Mouse (Mus musculus): ENCODE measurements around the gene Map7d1. TPM values are rescaled to one million over a fixed set of nuclear protein-coding genes. Genes with fewer than 3 reads are reported as not detected.
A peak's percentile ranks its signal among the peaks of the same experiment; 100 is the strongest.
"Not testable (repeated sequence)": the region's sequence is repeated elsewhere in the genome, so short reads cannot be mapped to it uniquely, and the experiment has no call there.

The Map7d1 gene
- polyA plus RNA-seq, 1 experiment from 2014 or later: 59.8 TPM

DNA sequence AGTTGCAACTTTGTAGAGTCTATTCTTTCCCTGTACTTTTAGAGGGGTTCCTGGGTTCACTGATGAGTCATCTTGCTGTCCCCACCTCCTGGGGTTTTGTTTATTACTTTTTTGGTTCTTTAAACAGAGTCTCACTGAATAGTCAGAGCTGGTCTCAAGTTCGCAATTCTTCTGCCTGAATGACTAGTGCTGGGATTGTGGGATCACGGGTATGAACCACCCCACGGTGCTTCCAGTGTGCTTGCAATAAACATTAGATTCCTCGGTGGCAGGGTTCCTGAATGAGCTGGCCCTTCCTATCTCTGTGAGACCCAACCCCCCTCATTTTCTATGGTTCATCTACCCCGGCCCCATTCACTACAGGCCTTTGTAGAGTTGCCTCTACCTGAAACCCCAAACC, 28.0 kb downstream of the Map7d1 start:
- Histone ChIP-seq H3K27ac (replicated peaks) (no peak overlapping the region), H3K9me3 (replicated peaks) (no peaks in the 10 kb centered on the region), H3K36me3 (peaks cover 35% of the 10 kb centered on the region), H3K4me1 (peaks cover 21% of the 10 kb centered on the region), H3K4me3 (no peak overlapping the region), H3K27me3 (ENCODE audit: low read depth, poor library complexity, severe bottlenecking) (no peaks in the 10 kb centered on the region)
- no peak for DNase-seq (ENCODE audit: low spot score)
- WGBS: 32% methylated on average over 5 of the region's 5 CpGs

DNA sequence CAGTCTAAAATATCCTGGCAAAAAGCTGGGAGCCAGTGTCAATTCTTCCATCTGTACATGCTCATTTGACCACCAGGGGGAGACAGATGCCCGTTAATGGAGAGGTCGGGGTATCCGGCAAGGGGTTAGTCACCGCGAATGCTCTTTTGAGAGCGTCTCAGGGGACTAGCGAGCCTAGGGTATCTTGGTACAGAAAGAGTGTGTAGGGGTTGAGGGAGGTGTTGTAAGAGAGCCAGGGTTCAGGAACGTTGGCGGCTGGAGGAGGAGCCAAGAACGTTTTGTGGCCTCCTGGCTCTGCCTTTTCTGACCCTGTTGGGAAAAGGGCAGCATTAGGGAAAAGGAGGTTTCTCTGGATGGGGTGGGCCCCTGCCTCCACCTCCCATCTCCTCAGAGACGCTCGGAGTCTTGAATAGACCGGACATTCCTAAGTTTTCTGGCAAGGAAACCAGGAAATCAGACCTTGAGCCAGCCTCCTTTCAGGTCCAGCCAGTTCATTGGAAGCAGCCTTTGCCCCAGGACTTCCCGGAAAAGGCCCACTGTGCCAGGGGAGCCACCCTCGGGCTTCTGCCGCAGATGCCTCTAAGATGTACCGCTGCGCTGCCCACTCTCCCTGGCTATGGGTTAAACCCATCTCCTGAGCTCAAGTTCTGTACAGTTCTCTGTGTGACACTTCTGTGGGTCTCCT, 28.9 kb downstream of the Map7d1 start:
- 12% methylated on average over 18 of the region's 18 CpGs for WGBS
- H3K27ac ChIP-seq (replicated peaks): no peak overlapping the region; the same call in 1 of the 2 replicates
- DNase-seq (ENCODE audit: low spot score): peak; percentile 86
- peak overlapping the region; percentile 37 for H3K4me3 ChIP-seq
- H3K4me1 ChIP-seq: peaks cover 21% of the 10 kb centered on the region
- H3K9me3 ChIP-seq (replicated peaks): no peaks in the 10 kb centered on the region
- no peaks in the 10 kb centered on the region for H3K27me3 ChIP-seq (ENCODE audit: low read depth, poor library complexity, severe bottlenecking)
- H3K36me3 ChIP-seq: peaks cover 26% of the 10 kb centered on the region

DNA sequence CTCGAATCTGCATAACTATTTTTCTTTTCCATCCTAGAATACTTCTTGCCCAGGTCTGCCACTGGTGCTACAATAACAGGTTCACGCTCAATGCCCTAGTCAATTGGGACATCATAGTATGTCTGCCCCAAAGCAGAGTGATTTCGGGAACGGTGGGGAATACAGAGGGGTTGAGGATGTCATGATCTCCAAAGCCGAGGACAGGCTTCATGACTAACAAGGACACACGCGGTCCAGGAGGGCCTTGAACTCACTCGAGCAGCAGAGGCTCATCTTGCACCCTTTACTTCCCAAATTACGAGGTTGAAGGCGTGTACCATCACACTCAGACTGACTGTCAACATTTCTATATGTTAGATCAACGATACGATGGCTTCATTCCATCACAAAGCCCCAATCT, 29.5 kb downstream of the Map7d1 start:
- WGBS: 62% methylated on average over 12 of the region's 12 CpGs
- Histone ChIP-seq H3K27ac (replicated peaks) (no peak overlapping the region), H3K27me3 (ENCODE audit: low read depth, poor library complexity, severe bottlenecking) (no peaks in the 10 kb centered on the region), H3K4me3 (peak overlapping the region; percentile 37; the same call in 1 of the 2 replicates), H3K9me3 (replicated peaks) (no peaks in the 10 kb centered on the region), H3K36me3 (peaks cover 20% of the 10 kb centered on the region), H3K4me1 (peaks cover 21% of the 10 kb centered on the region)
- no peak for DNase-seq (ENCODE audit: low spot score)

DNA sequence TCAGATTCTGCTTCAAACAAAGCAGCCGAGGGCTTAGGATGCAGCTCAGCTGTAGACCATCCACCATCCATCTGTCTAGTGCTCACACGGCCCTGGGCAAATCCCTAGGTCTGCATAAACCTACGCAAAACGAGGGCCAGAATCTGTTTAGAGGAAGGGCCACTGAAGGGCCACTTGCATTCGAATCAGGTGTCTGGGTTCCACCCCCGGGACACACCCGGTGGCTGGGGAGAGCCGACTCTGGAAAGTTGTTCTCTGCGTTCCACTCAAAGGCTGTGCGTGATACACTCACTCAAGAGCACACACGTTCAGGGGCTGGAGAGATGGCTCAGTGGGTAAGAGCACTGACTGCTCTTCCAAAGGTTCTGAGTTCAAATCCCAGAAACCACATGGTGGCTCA, 33.5 kb downstream of the Map7d1 start:
- H3K4me1 ChIP-seq: peaks cover 7% of the 10 kb centered on the region
- no peaks in the 10 kb centered on the region for H3K27me3 ChIP-seq (ENCODE audit: low read depth, poor library complexity, severe bottlenecking)
- H3K27ac ChIP-seq (replicated peaks): no peak overlapping the region
- no peak overlapping the region for H3K4me3 ChIP-seq
- no peak for DNase-seq (ENCODE audit: low spot score)
- WGBS: 89% methylated on average over 11 of the region's 11 CpGs
- 0 out of 2 replicates have a peak, but pooled peaks cover 4% of the 10 kb centered on the region for H3K9me3 ChIP-seq (replicated peaks)
- H3K36me3 ChIP-seq: no peaks in the 10 kb centered on the region

DNA sequence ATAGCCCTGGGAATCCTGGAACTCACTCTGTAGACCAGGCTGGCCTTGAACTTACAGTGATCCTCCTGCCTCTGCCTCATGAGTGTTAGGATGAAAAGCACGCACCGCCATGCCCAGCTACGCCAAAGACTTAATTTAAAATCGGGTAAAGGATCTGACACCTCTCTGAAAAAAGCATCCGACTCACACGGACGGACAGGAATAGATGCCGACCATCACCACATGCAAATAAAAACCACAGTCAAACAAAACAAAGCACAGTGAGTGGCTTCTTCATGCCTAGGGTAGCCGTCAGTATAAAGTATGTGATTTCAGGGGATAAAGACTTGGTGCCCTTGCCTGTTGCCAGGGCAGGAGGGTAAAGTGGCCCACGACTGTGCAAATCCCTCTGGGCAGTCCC, 36.1 kb downstream of the Map7d1 start:
- 93% methylated on average over 10 of the region's 10 CpGs for WGBS

DNA sequence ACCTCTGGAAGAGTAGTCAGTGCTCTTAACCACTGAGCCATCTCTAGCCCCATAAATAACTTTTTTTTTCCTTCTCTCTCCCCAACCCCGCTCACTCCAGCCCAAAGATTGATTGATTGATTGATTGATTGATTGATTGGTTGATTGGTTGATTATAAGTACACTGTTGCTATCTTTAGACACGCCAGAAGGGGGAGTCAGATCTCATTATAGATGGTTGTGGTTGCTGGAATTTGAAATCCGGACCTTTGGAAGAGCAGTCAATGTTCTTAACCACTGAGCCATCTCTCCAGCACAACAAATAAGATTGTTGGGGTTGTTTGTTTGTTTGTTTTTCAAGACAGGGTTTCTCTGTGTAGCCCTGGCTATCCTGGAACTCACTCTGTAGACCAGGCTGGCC, 36.6 kb downstream of the Map7d1 start:
- not testable (repeated sequence) for H3K27me3 ChIP-seq (ENCODE audit: low read depth, poor library complexity, severe bottlenecking); DNase-seq (ENCODE audit: low spot score); H3K36me3 ChIP-seq; H3K27ac ChIP-seq (replicated peaks); H3K9me3 ChIP-seq (replicated peaks); H3K4me1 ChIP-seq; H3K4me3 ChIP-seq
- WGBS: 66% methylated on average over 3 of the region's 3 CpGs

More for the DNA sequence above, 36.1 kb downstream of the Map7d1 start:
- 0 out of 2 replicates have a peak, but pooled peaks cover 4% of the 10 kb centered on the region for H3K9me3 ChIP-seq (replicated peaks)
- no peak overlapping the region for H3K4me3 ChIP-seq
- no peak for DNase-seq (ENCODE audit: low spot score)
- no peaks in the 10 kb centered on the region for H3K27me3 ChIP-seq (ENCODE audit: low read depth, poor library complexity, severe bottlenecking)
- H3K4me1 ChIP-seq: no peaks in the 10 kb centered on the region
- no peaks in the 10 kb centered on the region for H3K36me3 ChIP-seq
- H3K27ac ChIP-seq (replicated peaks): no peak overlapping the region

DNA sequence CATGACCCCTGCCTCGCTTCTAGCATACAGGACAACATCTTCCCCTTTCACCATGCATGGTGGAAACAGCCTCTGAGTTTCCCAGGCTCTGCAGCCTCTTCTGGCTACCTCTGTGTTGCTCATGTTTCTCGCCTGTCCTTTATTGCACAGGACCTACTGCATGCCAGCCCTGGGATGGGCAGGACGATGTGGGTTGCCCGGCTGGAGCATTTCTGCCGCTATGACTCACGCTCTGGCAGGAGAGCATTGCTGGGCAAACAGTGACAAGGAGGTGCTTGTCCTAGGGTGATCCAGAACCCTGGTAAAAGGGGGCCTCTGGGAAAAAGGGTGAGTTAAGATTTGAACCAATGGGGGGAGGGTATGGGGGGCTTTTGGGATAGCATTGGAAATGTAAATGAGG, 38.4 kb downstream of the Map7d1 start:
- Histone ChIP-seq H3K4me1 (no peaks in the 10 kb centered on the region), H3K36me3 (no peaks in the 10 kb centered on the region), H3K27ac (replicated peaks) (no peak overlapping the region), H3K4me3 (no peak overlapping the region), H3K9me3 (replicated peaks) (0 out of 2 replicates have a peak, but pooled peaks cover 4% of the 10 kb centered on the region), H3K27me3 (ENCODE audit: low read depth, poor library complexity, severe bottlenecking) (no peaks in the 10 kb centered on the region)
- DNase-seq (ENCODE audit: low spot score): no peak
- 87% methylated on average over 6 of the region's 6 CpGs for WGBS

DNA sequence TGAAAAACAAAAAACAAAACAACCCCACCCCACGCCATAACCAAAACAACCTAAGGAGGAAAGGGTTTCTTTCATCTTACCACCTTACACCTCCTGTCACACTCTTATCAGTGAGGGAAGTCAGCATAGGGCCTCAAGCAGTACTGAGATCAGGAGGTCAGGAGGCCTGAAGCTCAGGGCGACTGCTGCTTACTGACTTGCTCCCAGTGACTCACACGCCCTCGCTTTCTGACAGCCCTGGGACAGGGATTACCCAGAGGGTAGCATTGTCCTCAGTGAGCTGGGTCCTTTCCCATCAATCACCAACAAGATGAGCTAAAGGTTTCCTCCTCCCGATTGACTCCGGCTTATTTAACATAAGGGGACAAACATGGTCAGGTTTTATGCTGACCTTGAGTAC, 49.1 kb downstream of the Map7d1 start:
- no peak for DNase-seq (ENCODE audit: low spot score)
- no peaks in the 10 kb centered on the region for H3K36me3 ChIP-seq
- WGBS: 62% methylated on average over 6 of the region's 6 CpGs
- no peak overlapping the region for H3K4me3 ChIP-seq
- no peaks in the 10 kb centered on the region for H3K27me3 ChIP-seq (ENCODE audit: low read depth, poor library complexity, severe bottlenecking)
- H3K4me1 ChIP-seq: peaks cover 14% of the 10 kb centered on the region
- no peak overlapping the region for H3K27ac ChIP-seq (replicated peaks)
- no peaks in the 10 kb centered on the region for H3K9me3 ChIP-seq (replicated peaks)

DNA sequence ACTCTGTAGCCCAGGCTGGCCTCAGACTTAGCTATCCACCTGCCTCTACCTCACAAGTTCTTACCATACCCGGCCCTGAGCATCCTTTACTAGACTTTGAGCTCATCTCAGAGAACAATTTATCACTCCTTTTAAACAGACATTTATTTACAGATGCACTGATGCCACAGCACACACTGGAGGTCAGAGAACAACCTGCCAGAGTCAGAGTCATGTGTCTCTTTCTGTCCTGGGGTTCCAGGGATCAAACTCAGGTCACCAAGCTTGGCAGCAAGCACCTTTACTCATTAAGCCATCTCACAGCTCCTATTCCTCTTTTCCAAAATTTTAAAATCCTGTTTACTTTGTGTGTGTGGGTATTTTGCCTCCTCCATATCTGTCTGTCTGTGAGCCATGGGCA, 50.8 kb downstream of the Map7d1 start:
- Histone ChIP-seq H3K4me1 (peaks cover 24% of the 10 kb centered on the region), H3K9me3 (replicated peaks) (no peaks in the 10 kb centered on the region), H3K4me3 (no peak overlapping the region), H3K27me3 (ENCODE audit: low read depth, poor library complexity, severe bottlenecking) (no peaks in the 10 kb centered on the region), H3K36me3 (peaks cover 4% of the 10 kb centered on the region), H3K27ac (replicated peaks) (no peak overlapping the region)
- DNase-seq (ENCODE audit: low spot score): no peak
- 79% methylated on average over 1 of the region's 1 CpGs for WGBS

DNA sequence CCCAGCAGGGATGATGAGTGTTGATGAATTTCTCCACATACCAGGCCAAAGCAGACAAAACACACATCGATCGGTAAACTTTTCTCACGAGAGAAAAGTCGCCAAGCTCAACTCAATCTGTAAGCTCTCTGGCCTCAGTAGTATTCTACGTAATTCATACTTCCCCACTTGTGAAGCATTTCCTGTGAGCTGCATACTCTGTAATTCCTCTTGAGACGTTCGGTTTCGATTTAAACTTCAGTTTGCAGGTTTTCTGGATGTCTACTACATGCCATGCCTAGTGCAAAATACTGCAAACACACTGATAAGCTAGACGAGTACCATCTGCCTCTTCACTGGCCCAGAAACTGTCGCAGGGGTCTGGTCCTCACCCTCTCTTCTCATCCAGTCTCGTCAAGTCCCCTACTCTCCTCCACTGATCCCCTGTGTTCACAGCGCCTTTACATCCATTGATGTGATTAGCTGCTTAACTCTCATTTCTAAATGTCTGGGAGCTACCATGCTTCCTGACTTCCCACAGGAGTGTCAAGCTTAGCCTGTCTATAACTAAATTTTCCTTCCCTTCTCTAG, 51.4 kb downstream of the Map7d1 start:
- Histone ChIP-seq H3K27me3 (ENCODE audit: low read depth, poor library complexity, severe bottlenecking) (no peaks in the 10 kb centered on the region), H3K36me3 (peaks cover 9% of the 10 kb centered on the region), H3K27ac (replicated peaks) (no peak overlapping the region), H3K4me3 (no peak overlapping the region), H3K4me1 (peaks cover 30% of the 10 kb centered on the region), H3K9me3 (replicated peaks) (no peaks in the 10 kb centered on the region)
- 88% methylated on average over 12 of the region's 12 CpGs for WGBS
- no peak for DNase-seq (ENCODE audit: low spot score)

DNA sequence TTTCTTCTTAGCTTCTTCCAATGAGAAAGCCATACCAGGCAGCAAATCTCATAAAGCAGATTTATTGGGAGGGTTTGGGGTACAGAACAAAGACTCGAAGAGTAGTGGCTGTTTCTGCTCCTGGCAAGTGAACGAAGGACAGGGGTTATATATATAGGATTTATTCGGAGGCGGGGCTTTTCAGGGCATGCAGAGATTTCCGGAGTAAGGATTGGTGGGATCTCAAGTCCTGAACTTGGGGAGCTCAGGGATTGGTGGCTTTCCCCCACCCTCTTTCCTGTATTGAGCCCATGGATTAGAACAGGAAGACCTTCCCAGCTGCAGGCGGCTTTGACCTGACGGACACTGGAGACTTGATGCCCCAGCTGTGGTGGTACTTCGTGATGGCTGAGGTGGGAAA, 52.1 kb downstream of the Map7d1 start:
- no peak for DNase-seq (ENCODE audit: low spot score)
- peaks cover 16% of the 10 kb centered on the region for H3K36me3 ChIP-seq
- 84% methylated on average over 8 of the region's 8 CpGs for WGBS
- no peaks in the 10 kb centered on the region for H3K9me3 ChIP-seq (replicated peaks)
- H3K27me3 ChIP-seq (ENCODE audit: low read depth, poor library complexity, severe bottlenecking): no peaks in the 10 kb centered on the region
- 0 out of 2 replicates have a peak overlapping the region, but pooled peaks have one; percentile 98 for H3K27ac ChIP-seq (replicated peaks)
- no peak overlapping the region for H3K4me3 ChIP-seq
- peaks cover 34% of the 10 kb centered on the region for H3K4me1 ChIP-seq

DNA sequence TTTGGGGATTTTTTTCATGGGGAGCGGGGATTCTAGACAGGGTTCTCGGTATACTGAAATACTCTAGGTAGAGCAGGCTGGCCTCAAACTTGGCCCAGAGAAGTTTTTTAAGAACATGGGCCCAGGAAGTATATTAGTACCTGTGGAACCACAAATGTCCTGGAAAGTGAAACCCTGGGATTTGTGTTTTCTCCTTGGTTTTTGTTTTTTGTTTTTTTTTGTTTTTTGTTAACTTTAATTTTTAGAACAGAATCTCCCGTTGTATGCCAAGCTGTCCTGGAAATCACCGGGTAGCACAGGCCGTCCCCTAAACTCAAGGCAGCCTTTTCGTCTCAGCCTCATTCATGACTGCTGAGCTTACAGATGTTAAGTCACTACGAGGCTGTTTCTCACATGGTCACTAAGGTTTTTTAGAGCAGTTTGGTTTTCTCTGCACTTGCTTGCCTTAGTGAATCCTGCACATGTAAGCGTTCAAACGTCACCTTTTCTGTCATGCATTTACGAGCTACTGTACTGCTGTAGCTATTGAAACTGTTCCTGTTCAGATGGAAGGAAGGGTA, 52.7 kb downstream of the Map7d1 start:
- no peak for DNase-seq (ENCODE audit: low spot score)
- H3K27ac ChIP-seq (replicated peaks): peak overlapping the region; percentile 98
- peaks cover 22% of the 10 kb centered on the region for H3K36me3 ChIP-seq
- H3K4me1 ChIP-seq: peaks cover 37% of the 10 kb centered on the region
- H3K27me3 ChIP-seq (ENCODE audit: low read depth, poor library complexity, severe bottlenecking): no peaks in the 10 kb centered on the region
- no peaks in the 10 kb centered on the region for H3K9me3 ChIP-seq (replicated peaks)
- WGBS: 77% methylated on average over 10 of the region's 10 CpGs
- H3K4me3 ChIP-seq: peak overlapping the region; percentile 83
